Mouse (Mus musculus): Measurements from ENCODE around the gene Zdhhc6. TPM values are rescaled to one million over a fixed set of nuclear protein-coding genes. Genes with fewer than 3 reads are reported as not detected.

Zdhhc6 gene
- 32.6 TPM for polyA plus RNA-seq (2012; fragmentation: generic; extraction: Trizol)
- long read RNA-seq, experiment 1, transcript Zdhhc6-201 (11 exons, 2,263 nt) = minor isoform, 5 of 100 reads
- long read RNA-seq, experiment 1, transcript Zdhhc6-207 (11 exons, 2,168 nt) = major isoform, 72 of 100 reads
- long read RNA-seq, experiment 1, partial matches to known transcripts = 8 of 100 reads
- long read RNA-seq, experiment 1, other reads (novel, unspliced or antisense) = 15 of 100 reads
- long read RNA-seq, experiment 2, transcript Zdhhc6-201 (11 exons, 2,263 nt) = minor isoform, 67 of 725 reads
- long read RNA-seq, experiment 2, transcript Zdhhc6-207 (11 exons, 2,168 nt) = major isoform, 572 of 725 reads
- long read RNA-seq, experiment 2, partial matches to known transcripts = 17 of 725 reads
- long read RNA-seq, experiment 2, other reads (novel, unspliced or antisense) = 66 of 725 reads

DNA sequence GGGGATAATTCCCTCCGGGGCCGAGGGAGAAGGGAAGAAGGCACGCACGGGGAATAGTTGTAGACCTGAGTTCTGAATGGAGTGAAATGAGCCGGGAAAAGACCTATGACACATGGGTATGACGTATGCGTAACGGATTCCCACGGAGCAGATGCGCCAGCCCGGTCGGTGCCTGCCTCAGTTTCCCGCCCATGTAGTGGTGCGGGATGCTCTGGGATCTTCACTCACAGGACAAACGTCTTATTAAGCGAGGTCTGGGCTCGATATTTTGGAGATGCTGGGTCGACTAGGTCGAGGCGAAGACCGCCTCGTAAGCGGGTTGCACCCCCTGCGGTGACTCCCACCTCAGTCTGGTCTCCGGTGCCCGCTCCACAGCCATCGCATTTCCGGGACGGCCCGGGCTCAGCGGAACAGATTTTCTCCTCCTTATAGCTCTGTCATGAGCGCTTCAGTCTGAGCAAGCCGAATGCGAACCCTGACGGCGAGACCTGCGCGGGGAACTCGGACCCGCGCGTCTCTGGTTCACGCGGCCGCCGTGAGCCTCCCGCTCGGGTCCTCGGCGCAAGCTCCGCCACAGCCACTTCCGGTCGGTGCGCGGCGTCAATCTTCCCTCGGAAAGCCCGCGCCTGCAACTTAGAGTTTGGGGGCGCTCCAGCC, at the start of gene Zdhhc6:
TSS of gene Zdhhc6 (minus strand) at position 581 of the 657 bp plus-strand sequence.
- Histone ChIP-seq H3K36me3 (ENCODE audit: control insufficient read depth, insufficient read depth) (peaks cover 28% of the 10 kb centered on the region), H3K79me3 (ENCODE audit: low read depth) (peaks cover 33% of the 10 kb centered on the region), H3K79me2 (ENCODE audit: control insufficient read depth, insufficient read depth) (peaks cover 75% of the 10 kb centered on the region), H3K27me3 (ENCODE audit: control insufficient read depth, insufficient read depth, insufficient read length) (no peaks in the 10 kb centered on the region), H3ac (ENCODE audit: control insufficient read depth, insufficient read length, low read depth) (peak within 1 kb of the TSS; percentile 89), H3K4me3 (ENCODE audit: insufficient read depth, poor library complexity, severe bottlenecking) (peak within 1 kb of the TSS; percentile 98)
- no peak for TF ChIP-seq MAX (IDR thresholded peaks at IDR 0.05)
- TF ChIP-seq FOSL1 (IDR thresholded peaks at IDR 0.05; ENCODE audit: insufficient read depth, low read length, poor library complexity, severe bottlenecking) = no peak
- no peak for TF ChIP-seq CTCF (IDR thresholded peaks at IDR 0.05; ENCODE audit: control insufficient read depth, insufficient read depth, insufficient read length)
- TF ChIP-seq CEBPB (IDR thresholded peaks at IDR 0.05; ENCODE audit: low read depth) = no peak
- no peak for TF ChIP-seq USF1 (IDR thresholded peaks at IDR 0.05; ENCODE audit: low read depth)
- no peak for TF ChIP-seq MYOG (IDR thresholded peaks at IDR 0.05; ENCODE audit: control insufficient read depth, extremely low read depth, insufficient read length)
- TF ChIP-seq MYOD1 (IDR thresholded peaks at IDR 0.05; ENCODE audit: control insufficient read depth, insufficient read length, low read depth) = no peak

DNA sequence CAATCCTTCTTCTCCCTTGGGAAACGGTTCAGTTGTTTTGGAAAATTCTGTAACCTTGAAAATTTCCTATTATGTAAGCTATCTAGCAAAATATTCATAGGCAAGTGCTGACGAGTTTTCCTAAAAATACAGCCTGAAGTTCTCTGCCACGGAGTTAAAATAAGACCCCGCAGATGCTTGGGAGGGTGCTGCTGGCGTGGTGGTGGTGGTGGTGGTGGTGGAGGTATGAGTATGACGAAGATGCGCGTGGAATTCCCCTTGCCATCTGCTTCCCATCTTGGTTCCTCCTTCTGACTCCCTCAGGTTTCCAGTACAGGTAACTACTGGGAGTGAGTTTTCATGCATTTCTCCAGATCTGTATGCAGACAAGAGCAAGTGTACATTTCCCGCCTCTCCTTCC, 46.8 kb upstream of the Zdhhc6 start:
- TF ChIP-seq MAX (IDR thresholded peaks at IDR 0.05) = no peak
- no peak for TF ChIP-seq USF1 (IDR thresholded peaks at IDR 0.05; ENCODE audit: low read depth)
- TF ChIP-seq CTCF (IDR thresholded peaks at IDR 0.05; ENCODE audit: control insufficient read depth, insufficient read depth, insufficient read length) = no peak
- no peak for TF ChIP-seq CEBPB (IDR thresholded peaks at IDR 0.05; ENCODE audit: low read depth)
- no peak for TF ChIP-seq FOSL1 (IDR thresholded peaks at IDR 0.05; ENCODE audit: insufficient read depth, low read length, poor library complexity, severe bottlenecking)
- no peak for TF ChIP-seq MYOD1 (IDR thresholded peaks at IDR 0.05; ENCODE audit: control insufficient read depth, insufficient read length, low read depth)
- TF ChIP-seq MYOG (IDR thresholded peaks at IDR 0.05; ENCODE audit: control insufficient read depth, extremely low read depth, insufficient read length) = no peak
- no peak overlapping the region for H3ac ChIP-seq (ENCODE audit: control insufficient read depth, insufficient read length, low read depth)
- H3K27me3 ChIP-seq (ENCODE audit: control insufficient read depth, insufficient read depth, insufficient read length) = no peaks in the 10 kb centered on the region
- no peak overlapping the region for H3K4me3 ChIP-seq (ENCODE audit: insufficient read depth, poor library complexity, severe bottlenecking)
- H3K79me2 ChIP-seq (ENCODE audit: control insufficient read depth, insufficient read depth) = no peaks in the 10 kb centered on the region
- H3K36me3 ChIP-seq (ENCODE audit: control insufficient read depth, insufficient read depth) = peaks cover 4% of the 10 kb centered on the region
- H3K79me3 ChIP-seq (ENCODE audit: low read depth) = peaks cover 1% of the 10 kb centered on the region

DNA sequence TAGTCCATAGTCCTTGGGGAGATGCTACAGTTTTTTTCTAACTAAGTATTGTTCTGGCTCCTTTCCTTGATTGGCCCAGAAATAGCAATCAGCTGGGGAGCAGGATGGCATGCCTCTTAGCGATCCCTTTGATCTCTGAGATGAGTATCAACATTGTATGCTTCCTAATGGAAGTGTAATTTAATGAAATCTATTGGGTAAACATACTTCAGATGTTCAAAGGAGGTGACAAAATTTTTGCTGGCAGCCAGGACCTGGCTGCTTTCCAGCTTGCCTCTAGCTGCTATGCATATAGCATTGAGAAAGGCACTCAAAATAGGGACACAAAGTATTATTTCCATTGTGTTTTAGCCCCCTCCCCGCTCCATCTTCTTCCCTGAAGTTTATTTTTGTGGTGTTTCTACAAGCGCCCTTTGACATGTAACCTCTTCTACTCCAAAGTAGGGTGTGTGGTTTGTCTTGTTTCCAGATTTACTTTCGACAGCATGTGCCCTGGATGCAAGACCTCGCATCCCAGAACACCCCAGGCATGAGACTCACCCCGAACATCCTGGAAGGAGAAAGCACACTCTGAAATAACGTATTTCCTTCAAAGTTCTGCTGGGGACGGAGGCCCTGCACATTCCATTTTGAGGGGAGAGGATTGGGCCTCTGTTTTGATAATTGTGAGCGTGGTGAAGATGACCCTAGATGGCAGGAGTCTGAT, 35.0 kb upstream of the Zdhhc6 start:
- Histone ChIP-seq H3K36me3 (ENCODE audit: control insufficient read depth, insufficient read depth) (no peaks in the 10 kb centered on the region), H3ac (ENCODE audit: control insufficient read depth, insufficient read length, low read depth) (no peak overlapping the region), H3K4me3 (ENCODE audit: insufficient read depth, poor library complexity, severe bottlenecking) (no peak overlapping the region), H3K79me3 (ENCODE audit: low read depth) (no peaks in the 10 kb centered on the region), H3K27me3 (ENCODE audit: control insufficient read depth, insufficient read depth, insufficient read length) (no peaks in the 10 kb centered on the region), H3K79me2 (ENCODE audit: control insufficient read depth, insufficient read depth) (peaks cover 3% of the 10 kb centered on the region)
- TF ChIP-seq FOSL1 (IDR thresholded peaks at IDR 0.05; ENCODE audit: insufficient read depth, low read length, poor library complexity, severe bottlenecking) (no peak), USF1 (IDR thresholded peaks at IDR 0.05; ENCODE audit: low read depth) (no peak), CEBPB (IDR thresholded peaks at IDR 0.05; ENCODE audit: low read depth) (no peak)

DNA sequence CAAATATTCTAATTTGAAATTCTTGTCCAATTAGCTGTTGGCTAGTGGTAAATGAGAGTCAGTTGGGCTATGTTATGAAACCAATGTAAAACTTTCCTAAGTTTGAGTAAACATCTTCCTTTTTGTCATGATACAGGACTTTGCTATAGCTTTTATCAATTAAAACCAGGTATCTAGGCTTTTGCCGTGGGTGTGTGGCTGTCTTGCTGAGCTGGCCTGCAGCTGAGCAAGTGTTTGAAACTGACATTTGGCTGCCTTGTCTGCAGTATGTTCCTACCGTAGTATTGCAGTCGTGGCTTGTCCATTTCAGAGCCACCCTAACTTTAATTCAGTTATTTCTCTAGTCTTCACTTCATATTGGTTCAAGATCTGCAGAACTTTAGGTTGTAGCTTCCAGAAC, 32.4 kb upstream of the Zdhhc6 start:
- Histone ChIP-seq H3K79me2 (ENCODE audit: control insufficient read depth, insufficient read depth) (peaks cover 5% of the 10 kb centered on the region), H3K27me3 (ENCODE audit: control insufficient read depth, insufficient read depth, insufficient read length) (no peaks in the 10 kb centered on the region), H3K79me3 (ENCODE audit: low read depth) (no peaks in the 10 kb centered on the region), H3K36me3 (ENCODE audit: control insufficient read depth, insufficient read depth) (no peaks in the 10 kb centered on the region), H3ac (ENCODE audit: control insufficient read depth, insufficient read length, low read depth) (no peak overlapping the region), H3K4me3 (ENCODE audit: insufficient read depth, poor library complexity, severe bottlenecking) (no peak overlapping the region)
- TF ChIP-seq CEBPB (IDR thresholded peaks at IDR 0.05; ENCODE audit: low read depth) (no peak), CTCF (IDR thresholded peaks at IDR 0.05; ENCODE audit: control insufficient read depth, insufficient read depth, insufficient read length) (no peak), MAX (IDR thresholded peaks at IDR 0.05) (no peak), MYOD1 (IDR thresholded peaks at IDR 0.05; ENCODE audit: control insufficient read depth, insufficient read length, low read depth) (no peak), MYOG (IDR thresholded peaks at IDR 0.05; ENCODE audit: control insufficient read depth, extremely low read depth, insufficient read length) (no peak), USF1 (IDR thresholded peaks at IDR 0.05; ENCODE audit: low read depth) (no peak), FOSL1 (IDR thresholded peaks at IDR 0.05; ENCODE audit: insufficient read depth, low read length, poor library complexity, severe bottlenecking) (no peak)

DNA sequence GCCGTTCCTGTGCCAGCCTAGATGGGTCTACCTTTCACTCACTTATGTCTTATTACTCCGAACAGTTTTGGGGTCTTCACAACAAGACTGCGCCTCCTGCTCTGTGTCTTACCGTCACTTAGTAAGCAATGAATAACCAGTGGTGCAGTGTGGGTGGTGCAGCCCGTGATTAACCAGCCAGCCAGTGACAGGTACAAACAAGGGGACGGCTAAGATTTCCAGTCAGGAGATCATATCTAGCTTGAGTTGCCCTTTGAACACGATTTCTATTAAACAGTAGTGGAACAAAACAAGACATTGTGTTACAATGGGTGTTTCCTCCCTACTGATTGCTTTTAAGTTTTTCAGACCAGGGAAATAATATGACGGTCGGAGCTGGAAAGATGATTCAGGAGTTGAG, 27.4 kb upstream of the Zdhhc6 start:
- H3K27me3 ChIP-seq (ENCODE audit: control insufficient read depth, insufficient read depth, insufficient read length) = no peaks in the 10 kb centered on the region
- TF ChIP-seq CEBPB (IDR thresholded peaks at IDR 0.05; ENCODE audit: low read depth) (no peak), MAX (IDR thresholded peaks at IDR 0.05) (no peak), FOSL1 (IDR thresholded peaks at IDR 0.05; ENCODE audit: insufficient read depth, low read length, poor library complexity, severe bottlenecking) (no peak), MYOD1 (IDR thresholded peaks at IDR 0.05; ENCODE audit: control insufficient read depth, insufficient read length, low read depth) (no peak), USF1 (IDR thresholded peaks at IDR 0.05; ENCODE audit: low read depth) (no peak), CTCF (IDR thresholded peaks at IDR 0.05; ENCODE audit: control insufficient read depth, insufficient read depth, insufficient read length) (no peak), MYOG (IDR thresholded peaks at IDR 0.05; ENCODE audit: control insufficient read depth, extremely low read depth, insufficient read length) (no peak)
- H3K79me2 ChIP-seq (ENCODE audit: control insufficient read depth, insufficient read depth) = peaks cover 5% of the 10 kb centered on the region
- no peak overlapping the region for H3ac ChIP-seq (ENCODE audit: control insufficient read depth, insufficient read length, low read depth)
- no peaks in the 10 kb centered on the region for H3K36me3 ChIP-seq (ENCODE audit: control insufficient read depth, insufficient read depth)
- H3K4me3 ChIP-seq (ENCODE audit: insufficient read depth, poor library complexity, severe bottlenecking) = no peak overlapping the region
- H3K79me3 ChIP-seq (ENCODE audit: low read depth) = no peaks in the 10 kb centered on the region

Data from C2C12 (cell line).